ENCODE assay signal across 9 mouse cellular contexts in the genomic region with DNA sequence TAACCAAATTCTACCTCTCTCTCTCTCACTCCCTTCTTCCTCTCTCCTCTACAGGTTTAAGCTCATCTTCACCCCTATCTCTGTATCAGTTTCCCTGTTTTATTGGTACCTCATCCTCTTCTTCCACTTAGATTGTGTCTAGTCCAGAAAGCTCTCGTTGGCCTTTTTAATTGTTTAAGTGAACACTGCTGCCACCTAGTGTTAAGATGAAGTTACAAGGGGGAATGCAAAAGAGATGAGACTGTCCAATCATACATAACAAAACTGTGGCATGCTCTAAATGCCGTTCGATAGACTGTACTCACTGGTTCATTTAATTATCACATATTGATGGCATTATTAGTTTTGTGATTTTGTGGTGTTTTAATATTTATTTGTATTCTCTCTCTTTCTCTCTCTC. TPM values are rescaled to one million over a fixed set of nuclear protein-coding genes. Genes with fewer than 3 reads are reported as not detected.
A peak's percentile ranks its signal among the peaks of the same experiment; 100 is the strongest.
DNase-seq lines count a peak whose midpoint lies in the region; ATAC-seq lines count a peak whose summit lies in the region.
"Had no signal": no experiment of that assay in that cellular context is flagged by ENCODE, and none has a peak within 500 bp of the region (broad histone marks: within the 10 kb centered on the region; RNA-seq: fewer than 3 reads in every experiment).

No protein-coding gene starts in this region.

- 0 out of 2 replicates have a peak, but pooled peaks cover 3% of the 10 kb centered on the region for H3K4me1 ChIP-seq in hindbrain, embryonic 14.5 days (replicated peaks; ENCODE audit: control insufficient read depth, insufficient read depth, low read length)
- peaks cover 6% of the 10 kb centered on the region; the same call in 1 of the 2 replicates for H3K4me1 ChIP-seq in hindbrain, embryonic 12.5 days

- H3K36me3 ChIP-seq in hindbrain, embryonic 14.5 days (replicated peaks; ENCODE audit: control insufficient read depth, insufficient read depth), result no peaks in the 10 kb centered on the region
- H3K36me3 ChIP-seq in hindbrain, embryonic 12.5 days, result no peaks in the 10 kb centered on the region

- H3K27me3 ChIP-seq in hindbrain, embryonic 14.5 days (ENCODE audit: control insufficient read depth, insufficient read depth, low read length), result no peaks in the 10 kb centered on the region; the same call in 1 of the 2 replicates
- 0 out of 2 replicates have a peak, but pooled peaks cover 3% of the 10 kb centered on the region for H3K27me3 ChIP-seq in hindbrain, embryonic 12.5 days

- DNase-seq in hindbrain, embryonic 14.5 days (ENCODE audit: low spot score), result peak; percentile 88
- peak; percentile 30 for DNase-seq in thymus, postnatal 14 days
- no peak for DNase-seq in thymus, postnatal 36 days
- DNase-seq in c-Kit-positive CD71-positive TER-119-positive erythroid progenitor cells, embryonic 14.5 days (ENCODE audit: low spot score), result peak; percentile 54
- DNase-seq in naive thymus-derived CD4-positive, alpha-beta T cell, adult 2 months (ENCODE audit: low read depth), result peak; percentile 75
- DNase-seq in ovary, adult 18-20 months (ENCODE audit: low spot score), result no peak
- DNase-seq in urinary bladder, postnatal 4 days (ENCODE audit: low spot score in 2 of 2), result no peak

- 35% methylated on average over 3 of the region's 3 CpGs for WGBS in hindbrain, embryonic 14.5 days
- 48% methylated on average over 3 of the region's 3 CpGs for WGBS in hindbrain, embryonic 12.5 days

- H3K4me3 ChIP-seq in hindbrain, embryonic 14.5 days (replicated peaks; ENCODE audit: low read length), result no peak overlapping the region
- H3K4me3 ChIP-seq in hindbrain, embryonic 12.5 days, result no peak overlapping the region

- no peak overlapping the region for H3K9ac ChIP-seq in hindbrain, embryonic 14.5 days
- H3K9ac ChIP-seq in hindbrain, embryonic 12.5 days, result no peak overlapping the region

- ATAC-seq in hindbrain, embryonic 14.5 days (ENCODE audit: low FRiP score), result no peak
- ATAC-seq in hindbrain, embryonic 12.5 days (ENCODE audit: low FRiP score), result no peak

- no peaks in the 10 kb centered on the region for H3K9me3 ChIP-seq in hindbrain, embryonic 14.5 days (ENCODE audit: control insufficient read depth, low read length)
- no peaks in the 10 kb centered on the region for H3K9me3 ChIP-seq in hindbrain, embryonic 12.5 days (replicated peaks)

- H3K4me2 ChIP-seq in hindbrain, embryonic 14.5 days (replicated peaks), result no peak overlapping the region
- no peak overlapping the region for H3K4me2 ChIP-seq in hindbrain, embryonic 12.5 days (replicated peaks)

- no peak overlapping the region for H3K27ac ChIP-seq in hindbrain, embryonic 14.5 days
- no peak overlapping the region for H3K27ac ChIP-seq in hindbrain, embryonic 12.5 days
- H3K27ac ChIP-seq: macrophage had no signal

RNA-seq across cellular contexts. Expression of a gene that starts 3.8 kb away (rescaled TPM):
- polyA plus RNA-seq in hindbrain, embryonic 14.5 days (2014; fragmentation: Nextera tagmentation; extraction: Ambion mirVana), result 0.41 and 0.50 TPM in 2 replicates
- 0.38 TPM in 1 of 2 replicates, not detected in the other for polyA plus RNA-seq in hindbrain, embryonic 12.5 days (2016; fragmentation: Nextera tagmentation; extraction: Ambion mirVana)
- polyA plus RNA-seq: macrophage had no signal

RNA-seq across cellular contexts. Expression of a gene that starts 30.4 kb away (rescaled TPM):
- 0.38 and 0.52 TPM in 2 replicates for polyA plus RNA-seq in hindbrain, embryonic 14.5 days (2014; fragmentation: Nextera tagmentation; extraction: Ambion mirVana)
- polyA plus RNA-seq in hindbrain, embryonic 12.5 days (2016; fragmentation: Nextera tagmentation; extraction: Ambion mirVana), result 0.21 and 0.26 TPM in 2 replicates

RNA-seq across cellular contexts. Expression of a gene that starts 32.6 kb away (rescaled TPM):
- polyA plus RNA-seq in hindbrain, embryonic 14.5 days (2014; fragmentation: Nextera tagmentation; extraction: Ambion mirVana), result 2.7 and 3.9 TPM in 2 replicates
- 5.4 and 7.7 TPM in 2 replicates for polyA plus RNA-seq in hindbrain, embryonic 12.5 days (2016; fragmentation: Nextera tagmentation; extraction: Ambion mirVana)

Comparison
In these comparisons a context has a peak if more than half of its experiments do, and no peak if none do; other contexts are left out.
1. DNase-seq: peak in hindbrain, embryonic 14.5 days (single experiment), thymus, postnatal 14 days (single experiment), c-Kit-positive CD71-positive TER-119-positive erythroid progenitor cells, embryonic 14.5 days (single experiment) and naive thymus-derived CD4-positive, alpha-beta T cell, adult 2 months (single experiment); none in thymus, postnatal 36 days (0 of 2), ovary, adult 18-20 months (single experiment) and urinary bladder, postnatal 4 days (0 of 2).